Mouse (Mus musculus) cortical plate, adult 2 months (tissue): Measurements from ENCODE around the gene Evi2.

Experiments
- CTCF ChIP-seq: fragments of 200-500 bp; IDR thresholded peaks from 2 replicates; pipeline ENCODE4 v1.5.1; 2011; ENCODE audit warnings: mild to moderate bottlenecking, control low read depth, low read length; ENCODE audit not compliant: insufficient read depth; ENCODE audit errors: extremely low read depth
- POLR2A ChIP-seq: fragments of 200-500 bp; IDR thresholded peaks from 2 replicates; pipeline ENCODE4 v1.6.1; 2011; ENCODE audit warnings: mild to moderate bottlenecking, low read length, control low read depth; ENCODE audit not compliant: insufficient read depth; ENCODE audit errors: extremely low read depth

DNA sequence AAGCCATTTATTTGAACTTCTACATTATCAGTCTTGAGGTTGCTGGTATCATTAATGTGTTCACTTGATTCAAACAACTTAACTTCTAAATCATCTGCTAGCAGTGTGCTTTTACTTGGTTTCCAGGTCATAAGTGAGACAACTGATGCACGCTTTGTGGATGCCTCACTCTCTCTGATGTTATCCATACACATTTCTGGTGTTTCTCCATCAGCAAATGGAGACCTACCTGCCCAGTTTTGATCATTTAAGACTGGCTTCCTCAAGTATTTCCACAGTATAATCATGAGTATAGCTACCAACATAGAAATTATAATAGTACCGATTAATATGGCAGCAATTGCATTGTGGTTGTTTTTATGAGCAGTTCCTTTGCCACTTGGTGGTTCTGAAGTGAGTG lies 14.6 kb downstream of the Evi2 start:
- no peak for TF ChIP-seq CTCF
- TF ChIP-seq POLR2A, result no peak
